Mouse (Mus musculus): ENCODE results near the gene Plxna4. TPM values are rescaled to one million over a fixed set of nuclear protein-coding genes. Genes with fewer than 3 reads are reported as not detected.

The Plxna4 gene
- 0.05 TPM in 1 of 2 replicates, not detected in the other for polyA plus RNA-seq (2012; ENCODE audit: insufficient read depth, insufficient read length, missing spikeins)

- no peak for TF ChIP-seq CTCF (IDR thresholded peaks at IDR 0.05; ENCODE audit: low read depth, low read length)
- TF ChIP-seq POLR2A (IDR thresholded peaks at IDR 0.05; ENCODE audit: borderline replicate concordance, low read depth, low read length): no peak
- Histone ChIP-seq H3K4me1 (ENCODE audit: control insufficient read depth, insufficient read depth, low read length) (no peaks in the 10 kb centered on the region), H3K4me3 (ENCODE audit: insufficient read depth, low read length) (peak within 1 kb of the TSS; percentile 21), H3K27ac (ENCODE audit: insufficient read depth, low read depth, low read length) (no peak within 1 kb of the TSS)
Observed at GRCm38 (mm10) chr6:32588056-32588671, at the start of gene Plxna4. Gene Plxna4 (minus strand): TSS chr6:32588192.

DNA sequence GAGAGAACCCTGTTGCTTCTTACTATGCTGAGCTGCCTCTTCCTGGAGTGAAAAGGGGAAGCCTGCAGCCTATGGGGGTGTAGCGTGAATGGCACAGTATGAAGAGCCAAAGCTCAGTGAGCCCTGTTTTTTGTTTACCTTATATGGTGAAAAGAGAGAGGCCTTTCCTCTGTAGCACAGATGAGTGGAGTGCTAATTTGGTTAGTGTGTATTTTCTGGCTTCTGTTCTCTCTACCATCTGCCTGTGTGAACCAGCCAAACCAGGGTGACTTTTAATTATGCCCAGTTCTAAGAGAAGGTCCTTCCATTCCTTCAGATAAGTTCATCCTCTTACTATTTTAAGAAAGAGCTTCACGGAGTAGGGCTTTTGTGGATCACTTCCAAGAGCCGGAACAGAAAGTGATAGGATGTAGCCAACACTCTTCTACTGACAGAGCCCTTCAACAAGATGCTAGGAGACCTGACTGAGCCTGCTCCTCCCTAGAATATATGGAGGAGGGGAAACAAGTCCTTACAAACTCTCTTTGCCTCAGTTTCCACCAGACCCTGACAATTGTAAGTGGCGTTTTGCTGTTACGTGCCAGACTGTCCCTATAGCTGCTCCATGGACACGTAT is 49.7 kb upstream of the Plxna4 start:
- Histone ChIP-seq H3K4me1 (ENCODE audit: control insufficient read depth, insufficient read depth, low read length) (no peaks in the 10 kb centered on the region), H3K4me3 (ENCODE audit: insufficient read depth, low read length) (no peak overlapping the region), H3K27ac (ENCODE audit: insufficient read depth, low read depth, low read length) (no peak overlapping the region)
- TF ChIP-seq POLR2A (IDR thresholded peaks at IDR 0.05; ENCODE audit: borderline replicate concordance, low read depth, low read length) (no peak), CTCF (IDR thresholded peaks at IDR 0.05; ENCODE audit: low read depth, low read length) (no peak)

DNA sequence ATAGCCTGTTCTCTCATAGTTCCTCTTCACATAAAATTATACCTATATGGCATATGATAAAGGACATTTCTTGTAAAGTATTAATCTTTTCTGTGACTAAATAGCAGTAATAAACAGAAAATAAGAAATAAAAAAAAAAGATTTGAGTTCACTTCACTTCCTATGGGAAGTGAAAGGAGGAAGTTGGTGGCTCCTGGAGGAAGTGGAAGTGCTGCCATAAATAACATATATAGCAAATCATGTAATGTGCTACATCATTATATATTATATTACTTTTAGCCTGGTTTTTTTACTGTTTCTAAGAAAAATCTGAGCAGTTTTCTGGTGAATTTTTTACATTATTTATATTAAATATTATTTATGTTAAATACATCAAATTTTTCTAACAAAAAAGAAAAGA is 22.7 kb upstream of the Plxna4 start:
- TF ChIP-seq POLR2A (IDR thresholded peaks at IDR 0.05; ENCODE audit: borderline replicate concordance, low read depth, low read length): no peak
- TF ChIP-seq CTCF (IDR thresholded peaks at IDR 0.05; ENCODE audit: low read depth, low read length): no peak
- Histone ChIP-seq H3K27ac (ENCODE audit: insufficient read depth, low read depth, low read length) (no peak overlapping the region), H3K4me3 (ENCODE audit: insufficient read depth, low read length) (no peak overlapping the region), H3K4me1 (ENCODE audit: control insufficient read depth, insufficient read depth, low read length) (peaks cover 5% of the 10 kb centered on the region; the same call in 1 of the 2 replicates)

DNA sequence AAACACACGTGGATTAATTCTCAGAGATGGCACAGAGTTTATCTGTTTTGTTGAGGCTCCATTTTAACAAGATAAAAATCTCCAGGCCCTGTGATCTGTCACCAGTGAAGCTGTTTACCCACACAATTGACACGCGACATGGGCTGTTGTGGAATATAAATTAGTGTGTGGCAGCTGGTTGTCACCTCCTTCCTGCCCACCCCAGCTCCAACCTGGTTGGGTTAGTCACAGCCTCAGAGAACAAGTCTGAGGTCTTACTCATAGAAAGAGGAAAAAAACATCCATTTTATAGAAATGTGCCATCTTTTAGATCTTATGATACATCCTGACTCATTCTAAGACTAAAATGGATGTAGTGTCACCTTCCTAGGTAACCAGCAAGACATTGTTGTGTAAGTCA is 18.8 kb upstream of the Plxna4 start:
- Histone ChIP-seq H3K27ac (ENCODE audit: insufficient read depth, low read depth, low read length) (no peak overlapping the region), H3K4me3 (ENCODE audit: insufficient read depth, low read length) (no peak overlapping the region), H3K4me1 (ENCODE audit: control insufficient read depth, insufficient read depth, low read length) (peaks cover 5% of the 10 kb centered on the region; the same call in 1 of the 2 replicates)
- TF ChIP-seq POLR2A (IDR thresholded peaks at IDR 0.05; ENCODE audit: borderline replicate concordance, low read depth, low read length) (no peak), CTCF (IDR thresholded peaks at IDR 0.05; ENCODE audit: low read depth, low read length) (no peak)

DNA sequence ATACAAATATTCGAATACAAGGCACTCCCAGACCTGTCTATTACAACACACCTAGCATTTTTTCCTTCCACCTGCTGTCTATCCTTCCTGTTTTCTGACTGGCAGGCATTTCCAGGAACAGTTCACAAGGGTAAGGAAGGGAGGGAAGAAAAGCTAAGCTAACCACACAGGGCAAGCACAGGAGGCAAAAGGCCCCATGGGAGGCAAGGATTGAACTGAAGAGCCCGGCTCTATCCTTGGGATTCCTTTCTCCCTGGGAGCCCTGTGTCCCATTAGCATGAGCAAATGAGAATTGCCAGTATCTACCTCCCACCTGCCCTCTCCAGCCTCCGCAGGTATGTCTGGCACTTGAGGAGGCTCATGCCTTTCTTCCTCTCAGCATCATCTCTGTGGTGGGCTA is 17.6 kb upstream of the Plxna4 start:
- TF ChIP-seq CTCF (IDR thresholded peaks at IDR 0.05; ENCODE audit: low read depth, low read length) (no peak), POLR2A (IDR thresholded peaks at IDR 0.05; ENCODE audit: borderline replicate concordance, low read depth, low read length) (no peak)
- H3K27ac ChIP-seq (ENCODE audit: insufficient read depth, low read depth, low read length): no peak overlapping the region
- 0 out of 2 replicates have a peak, but pooled peaks cover 3% of the 10 kb centered on the region for H3K4me1 ChIP-seq (ENCODE audit: control insufficient read depth, insufficient read depth, low read length)
- no peak overlapping the region for H3K4me3 ChIP-seq (ENCODE audit: insufficient read depth, low read length)

DNA sequence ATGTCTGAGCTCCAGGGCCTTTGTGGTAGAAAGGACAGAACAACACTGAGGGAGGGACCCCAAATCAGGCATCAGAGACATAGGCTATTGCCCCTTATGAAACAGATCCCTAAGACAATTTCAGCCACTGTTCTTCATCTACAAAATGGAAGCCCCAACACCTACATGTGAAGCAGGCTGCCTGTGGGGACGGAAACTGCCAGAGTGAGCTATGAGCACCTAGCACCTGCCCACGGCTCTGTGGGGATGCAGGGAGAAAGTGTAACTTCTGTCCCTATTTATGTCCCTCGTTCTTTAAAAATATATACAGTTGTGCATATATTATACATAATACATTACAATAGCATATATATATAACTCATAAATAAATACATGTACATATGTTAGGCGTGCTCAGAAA is 16.9 kb upstream of the Plxna4 start:
- Histone ChIP-seq H3K27ac (ENCODE audit: insufficient read depth, low read depth, low read length) (no peak overlapping the region), H3K4me1 (ENCODE audit: control insufficient read depth, insufficient read depth, low read length) (no peaks in the 10 kb centered on the region), H3K4me3 (ENCODE audit: insufficient read depth, low read length) (no peak overlapping the region)
- TF ChIP-seq POLR2A (IDR thresholded peaks at IDR 0.05; ENCODE audit: borderline replicate concordance, low read depth, low read length) (no peak), CTCF (IDR thresholded peaks at IDR 0.05; ENCODE audit: low read depth, low read length) (no peak)

- Histone ChIP-seq H3K4me3 (ENCODE audit: insufficient read depth, low read length) (no peak overlapping the region), H3K4me1 (ENCODE audit: control insufficient read depth, insufficient read depth, low read length) (no peaks in the 10 kb centered on the region), H3K27ac (ENCODE audit: insufficient read depth, low read depth, low read length) (no peak overlapping the region)
- no peak for TF ChIP-seq CTCF (IDR thresholded peaks at IDR 0.05; ENCODE audit: low read depth, low read length)
- no peak for TF ChIP-seq POLR2A (IDR thresholded peaks at IDR 0.05; ENCODE audit: borderline replicate concordance, low read depth, low read length)
Observed at GRCm38 (mm10) chr6:32602130-32602529, 14.1 kb upstream of the Plxna4 start.

- Histone ChIP-seq H3K4me1 (ENCODE audit: control insufficient read depth, insufficient read depth, low read length) (no peaks in the 10 kb centered on the region), H3K27ac (ENCODE audit: insufficient read depth, low read depth, low read length) (no peak overlapping the region), H3K4me3 (ENCODE audit: insufficient read depth, low read length) (no peak overlapping the region)
- TF ChIP-seq CTCF (IDR thresholded peaks at IDR 0.05; ENCODE audit: low read depth, low read length): no peak
Observed at GRCm38 (mm10) chr6:32601306-32601705, 13.3 kb upstream of the Plxna4 start.

- no peak for TF ChIP-seq POLR2A (IDR thresholded peaks at IDR 0.05; ENCODE audit: borderline replicate concordance, low read depth, low read length)
- no peak for TF ChIP-seq CTCF (IDR thresholded peaks at IDR 0.05; ENCODE audit: low read depth, low read length)
- Histone ChIP-seq H3K4me3 (ENCODE audit: insufficient read depth, low read length) (no peak overlapping the region), H3K4me1 (ENCODE audit: control insufficient read depth, insufficient read depth, low read length) (no peaks in the 10 kb centered on the region), H3K27ac (ENCODE audit: insufficient read depth, low read depth, low read length) (no peak overlapping the region)
Observed at GRCm38 (mm10) chr6:32595591-32595990, 7.6 kb upstream of the Plxna4 start.

- no peak overlapping the region for H3K27ac ChIP-seq (ENCODE audit: insufficient read depth, low read depth, low read length)
- no peak overlapping the region for H3K4me3 ChIP-seq (ENCODE audit: insufficient read depth, low read length)
- no peak for TF ChIP-seq POLR2A (IDR thresholded peaks at IDR 0.05; ENCODE audit: borderline replicate concordance, low read depth, low read length)
- peak; percentile 78 for TF ChIP-seq CTCF (IDR thresholded peaks at IDR 0.05; ENCODE audit: low read depth, low read length)
- no peaks in the 10 kb centered on the region for H3K4me1 ChIP-seq (ENCODE audit: control insufficient read depth, insufficient read depth, low read length)
Observed at GRCm38 (mm10) chr6:32590979-32591758, 3.2 kb upstream of the Plxna4 start.
